Mouse (Mus musculus) urinary bladder, postnatal 36 days (tissue): ENCODE data around the gene Nol7.

ENCODE experiments used
- DNase-seq, 2 experiments: peaks; one replicate each; pipeline ENCODE4 v3.0.0; 2022; ENCODE audit warnings: low spot score in 2 of 2, mixed read lengths in 1 of 2

Gene Nol7

DNA sequence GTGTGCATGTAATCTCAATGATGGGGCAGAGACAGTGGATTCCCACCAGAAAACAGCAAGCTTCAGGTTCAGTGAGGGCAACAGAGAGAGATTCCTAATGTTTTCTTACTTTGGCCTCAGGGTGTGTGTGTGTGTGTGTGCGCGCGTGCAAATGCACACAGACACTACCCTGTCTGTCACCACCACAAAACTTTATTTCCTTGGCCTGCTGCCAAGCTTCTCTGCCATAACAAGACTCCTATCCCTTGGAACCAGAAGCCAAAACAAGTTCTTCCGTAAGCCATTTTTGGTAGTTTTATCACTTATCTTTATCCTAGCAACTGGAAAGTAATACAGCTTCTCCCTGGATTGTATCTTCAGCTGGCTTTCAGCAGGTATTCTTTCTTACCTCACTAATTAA, 30.2 kb downstream of the Nol7 start:
- no peak for DNase-seq

DNA sequence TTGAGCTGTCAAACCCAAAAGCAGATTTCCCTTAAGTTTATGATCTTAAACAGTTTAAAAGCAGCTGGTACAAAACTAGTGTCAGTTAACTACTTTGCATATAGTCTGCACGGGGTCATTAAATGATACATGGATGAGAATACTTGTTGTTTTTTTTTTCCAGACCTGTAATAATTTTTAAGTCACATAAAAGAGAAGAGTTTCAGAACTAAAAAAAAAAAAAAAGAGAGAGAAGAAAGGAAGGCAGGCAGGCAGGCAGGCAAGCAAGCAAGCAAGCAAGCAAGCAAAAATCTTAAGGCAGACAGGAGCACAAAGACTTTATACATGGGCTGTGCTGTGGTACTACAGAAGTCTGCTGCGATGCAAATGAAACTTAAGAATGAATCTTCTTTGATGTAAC, 35.2 kb downstream of the Nol7 start:
- DNase-seq = no peak

DNA sequence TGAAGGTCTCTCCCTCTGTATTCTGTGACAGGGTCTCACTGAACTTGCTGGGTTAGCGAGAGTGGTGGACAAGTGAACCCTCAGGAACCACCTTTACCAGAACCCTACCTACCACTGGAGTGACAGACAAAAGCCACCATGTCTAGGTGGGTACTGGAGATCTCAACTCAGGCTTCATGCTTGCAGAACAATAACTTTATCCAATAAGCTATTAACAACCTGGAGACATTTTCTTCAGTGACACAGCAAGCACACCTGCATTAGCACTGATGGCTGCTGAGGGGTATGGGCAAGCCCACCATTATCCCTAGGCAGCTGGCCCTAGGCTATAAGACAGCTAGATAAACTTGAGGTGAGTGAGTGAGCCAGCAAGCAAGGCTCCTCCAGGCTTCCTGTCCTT, 42.2 kb downstream of the Nol7 start:
- no peak for DNase-seq

DNA sequence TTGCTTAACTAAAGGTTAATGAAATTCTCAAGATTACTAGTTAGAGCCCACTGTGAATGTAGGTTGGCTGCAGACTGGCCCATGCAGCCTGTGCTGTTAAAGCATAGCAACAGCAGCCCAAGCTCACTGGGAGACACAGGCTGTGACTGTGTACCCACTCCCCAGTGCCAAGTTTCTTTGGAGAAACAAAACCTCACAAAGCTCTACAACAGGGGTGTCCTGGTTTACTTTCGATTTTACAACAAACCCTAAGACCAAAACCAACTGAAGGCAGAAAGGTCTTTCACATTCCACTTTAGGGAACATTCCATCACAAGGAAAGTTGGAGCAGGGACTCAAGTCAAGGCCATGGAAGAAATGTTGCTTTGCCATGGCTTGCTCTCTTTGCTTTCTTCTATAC, 44.4 kb downstream of the Nol7 start:
- no peak for DNase-seq

DNA sequence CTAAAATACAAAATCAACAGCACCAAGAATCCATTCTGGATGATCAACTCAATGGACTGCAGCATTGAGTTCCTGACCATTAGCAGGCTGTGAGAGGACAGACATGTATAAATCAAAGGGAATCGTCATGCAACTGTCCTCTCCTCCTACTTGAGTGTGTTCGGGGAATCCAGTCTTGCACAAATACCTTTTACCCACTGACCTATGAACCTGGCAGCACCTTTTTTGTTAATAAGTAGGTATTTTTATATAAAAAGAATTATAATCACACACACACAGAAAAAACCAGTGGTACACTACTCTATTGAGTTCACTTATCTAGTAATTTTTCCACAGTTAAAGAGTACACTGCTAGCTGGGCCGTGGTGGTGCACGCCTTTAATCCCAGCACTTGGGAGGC, 45.5 kb downstream of the Nol7 start:
- DNase-seq = no peak

DNA sequence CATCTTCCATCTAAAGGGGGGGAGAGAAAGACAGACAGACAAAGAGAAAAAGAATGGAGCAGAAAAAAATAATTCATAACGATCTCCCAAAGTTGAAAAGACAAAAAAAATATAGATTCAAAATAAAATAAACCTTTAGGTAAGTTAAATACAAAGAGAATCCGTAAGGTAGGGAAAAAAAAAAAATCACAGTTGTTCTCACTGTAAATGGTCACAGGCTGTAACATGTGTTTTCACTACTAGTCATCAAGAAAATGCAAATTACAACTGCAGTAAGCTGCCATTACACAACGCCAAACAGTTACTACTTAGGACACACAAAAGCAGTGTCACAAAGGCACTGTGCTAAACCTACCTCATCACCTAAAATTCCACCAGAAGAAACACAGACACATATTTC, 46.5 kb downstream of the Nol7 start:
- DNase-seq = no peak

DNA sequence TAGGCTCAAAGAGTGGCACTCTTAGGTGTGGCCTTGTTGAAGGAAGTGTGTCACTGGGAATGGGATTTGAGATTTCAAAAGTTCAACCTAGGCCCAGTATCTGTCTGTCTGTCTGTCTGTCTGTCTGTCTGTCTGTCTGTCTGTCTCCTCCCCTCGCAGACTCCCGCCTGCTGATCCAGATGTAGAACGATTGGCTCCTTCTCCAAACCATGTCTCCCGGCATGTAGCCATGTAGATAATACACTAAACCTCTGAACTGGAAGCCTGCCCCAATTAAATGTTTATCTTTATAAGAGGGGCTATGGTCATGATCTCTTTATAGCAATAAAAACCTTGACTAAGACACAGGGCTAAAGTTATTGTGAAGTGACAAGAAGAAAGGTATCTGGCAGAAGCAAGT, 47.6 kb downstream of the Nol7 start:
- DNase-seq = no peak

DNA sequence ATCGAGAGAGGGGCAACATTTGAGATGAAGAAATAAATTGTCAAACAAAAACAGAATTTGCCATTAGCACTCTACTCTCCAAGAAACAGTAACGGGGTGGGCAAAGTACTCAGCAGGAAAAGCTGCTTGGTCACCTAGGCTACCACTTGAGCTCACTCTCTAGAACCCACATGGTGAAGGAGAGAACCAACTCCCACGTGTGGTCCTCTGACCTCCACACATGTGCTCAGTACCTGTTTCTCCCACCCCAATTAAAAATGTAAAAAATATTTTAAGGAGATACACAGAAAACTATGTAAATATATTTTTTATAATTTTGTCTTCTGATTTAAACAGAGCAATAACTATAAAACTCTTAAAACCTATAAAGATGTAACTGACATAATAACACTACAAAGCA, 49.5 kb downstream of the Nol7 start:
- DNase-seq = no peak

DNA sequence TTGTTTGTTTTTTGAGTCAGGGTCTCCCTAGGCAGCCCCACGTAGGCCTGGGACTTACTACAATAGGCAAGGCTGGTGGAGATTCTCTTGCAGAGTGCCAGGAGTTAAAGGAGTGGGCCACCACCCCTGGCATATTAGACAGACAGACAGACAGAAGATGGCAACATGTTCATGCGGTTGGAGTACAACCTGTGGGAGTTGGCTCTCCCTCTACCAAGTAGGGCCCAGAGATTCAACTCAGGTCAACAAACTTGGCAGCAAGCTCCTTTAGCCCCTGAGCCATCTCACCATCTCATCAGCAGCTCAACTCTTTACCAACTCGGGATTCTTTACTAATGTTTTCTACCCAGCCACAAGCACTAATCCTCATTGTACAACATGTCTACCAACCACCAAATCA, 52.5 kb downstream of the Nol7 start:
- DNase-seq = no peak

DNA sequence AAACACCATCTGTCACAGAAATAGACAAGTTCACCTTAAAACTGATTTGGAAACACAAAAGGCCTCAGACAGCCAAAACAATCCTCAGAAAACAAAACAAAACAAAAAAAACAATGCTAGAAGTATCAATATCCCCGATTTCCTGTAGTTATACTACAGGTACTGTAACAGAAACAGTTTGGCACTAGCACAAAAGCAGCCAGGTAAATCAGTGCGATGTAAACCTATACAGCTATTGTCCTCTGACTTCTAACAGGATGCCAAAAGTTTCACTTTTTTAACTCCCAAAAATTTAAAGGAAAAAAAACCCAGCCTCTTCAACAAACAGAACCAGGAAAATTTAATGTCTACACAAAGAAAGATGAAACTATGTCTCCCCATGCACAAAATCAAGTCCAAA, 54.0 kb downstream of the Nol7 start:
- DNase-seq = no peak

DNA sequence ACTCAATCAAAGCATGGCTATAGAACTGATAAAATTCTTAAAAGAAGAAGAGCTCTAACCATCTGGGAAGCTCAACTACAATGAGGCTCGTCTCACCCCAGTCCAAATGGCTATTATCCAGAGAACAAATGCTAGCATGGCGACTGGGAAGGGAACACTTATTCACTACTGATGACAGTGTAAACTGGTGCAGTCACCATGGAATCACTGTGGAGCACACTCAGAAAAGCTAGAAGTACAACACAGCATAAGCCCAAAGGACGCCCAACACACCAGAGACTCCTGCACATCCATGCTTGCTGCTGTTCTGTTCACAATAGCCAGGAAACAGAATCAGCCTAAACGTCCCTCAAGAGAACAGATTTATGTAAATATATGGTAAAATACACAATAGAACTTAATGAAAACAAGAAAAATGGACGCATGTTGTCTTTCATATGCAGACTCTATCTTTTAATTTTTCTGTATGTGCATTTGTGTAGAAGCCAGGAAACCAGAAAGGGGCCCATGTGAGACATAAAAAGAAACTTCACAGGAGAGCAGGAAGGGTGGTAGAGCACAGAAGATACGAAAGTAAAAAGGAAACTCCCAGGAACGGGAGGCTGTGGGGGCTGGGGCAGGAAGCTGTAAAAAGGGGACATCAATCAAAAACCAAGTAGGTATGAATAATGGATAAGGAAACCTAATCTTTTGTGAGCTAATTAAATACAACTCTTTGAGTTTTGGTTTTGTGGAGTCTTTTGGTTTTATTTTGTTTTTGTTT, 54.8 kb downstream of the Nol7 start:
- DNase-seq = no peak

DNA sequence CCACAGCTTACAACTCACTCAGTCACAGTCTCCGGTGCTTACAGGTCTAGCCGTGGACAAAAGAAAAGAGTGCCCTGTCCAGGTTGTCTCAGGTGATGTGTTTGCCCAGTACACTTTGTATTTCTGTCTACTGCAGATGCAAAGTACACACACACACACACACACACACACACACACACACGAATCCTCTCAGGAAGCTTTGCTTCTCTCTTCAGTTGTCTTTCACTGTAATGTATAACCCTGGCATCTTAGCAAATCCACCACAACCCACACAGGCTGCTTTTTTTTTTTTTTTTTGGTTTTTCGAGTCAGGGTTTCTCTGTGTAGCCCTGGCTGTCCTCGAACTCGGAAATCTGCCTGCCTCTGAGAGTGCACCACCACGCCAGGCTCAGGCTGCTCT, 56.2 kb downstream of the Nol7 start:
- no peak for DNase-seq
